10 mouse cellular contexts compared by ENCODE assay signal in the genomic region with DNA sequence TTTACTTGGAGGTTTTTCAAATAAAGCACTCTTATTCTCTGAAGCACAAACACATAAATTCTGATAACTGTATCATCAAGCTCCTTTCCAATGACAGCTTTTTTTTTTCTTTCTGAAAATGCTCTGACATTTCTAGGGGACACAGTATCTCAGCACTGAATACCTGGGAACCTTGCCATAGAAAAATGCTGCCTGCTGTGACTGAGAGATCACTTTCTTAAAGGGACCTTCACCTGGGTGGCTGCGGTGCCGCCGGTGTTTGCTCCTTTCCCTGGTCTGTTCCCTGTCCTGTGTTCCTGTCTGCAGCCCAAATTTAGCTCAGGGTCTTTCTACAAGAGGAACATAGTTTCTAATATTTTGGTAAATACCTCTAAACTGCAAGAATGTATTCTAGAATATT. TPM values are rescaled to one million over a fixed set of nuclear protein-coding genes. Genes with fewer than 3 reads are reported as not detected.
A peak's percentile ranks its signal among the peaks of the same experiment; 100 is the strongest.
DNase-seq lines count a peak whose midpoint lies in the region; ATAC-seq and TF ChIP-seq lines count a peak whose summit lies in the region.
"Had no signal": no experiment of that assay in that cellular context is flagged by ENCODE, and none has a peak within 500 bp of the region (broad histone marks: within the 10 kb centered on the region; RNA-seq: fewer than 3 reads in every experiment).

No protein-coding gene starts in this region.

- no peak for TF ChIP-seq POLR2A in brain, embryonic 14.5 days (IDR thresholded peaks at IDR 0.05; ENCODE audit: borderline replicate concordance, extremely low read depth, insufficient read depth, insufficient read length, poor library complexity, severe bottlenecking)

- no peaks in the 10 kb centered on the region for H3K9me3 ChIP-seq in forebrain, embryonic 13.5 days (replicated peaks)
- no peaks in the 10 kb centered on the region for H3K9me3 ChIP-seq in hindbrain, embryonic 15.5 days

- no peak for TF ChIP-seq CTCF in brain, embryonic 14.5 days (IDR thresholded peaks at IDR 0.05; ENCODE audit: borderline replicate concordance, extremely low read depth, insufficient read depth, insufficient read length)

- peak overlapping the region; percentile 55 for H3K27ac ChIP-seq in forebrain, embryonic 13.5 days
- peak overlapping the region; percentile 94 for H3K27ac ChIP-seq in hindbrain, embryonic 15.5 days (replicated peaks)
- H3K27ac ChIP-seq: heart, embryonic 13.5 days; macrophage had no signal

- peak overlapping the region; percentile 60 for H3K4me2 ChIP-seq in forebrain, embryonic 13.5 days
- peak overlapping the region; percentile 72 for H3K4me2 ChIP-seq in hindbrain, embryonic 15.5 days

- intact Hi-C loops in heart, postnatal 25 days (cut with DNase I) = no loop called here

- peaks cover 33% of the 10 kb centered on the region for H3K4me1 ChIP-seq in forebrain, embryonic 13.5 days
- peaks cover 21% of the 10 kb centered on the region for H3K4me1 ChIP-seq in hindbrain, embryonic 15.5 days (replicated peaks)

- peaks cover 5% of the 10 kb centered on the region; the same call in 1 of the 2 replicates for H3K36me3 ChIP-seq in forebrain, embryonic 13.5 days (ENCODE audit: poor library complexity, severe bottlenecking)
- no peaks in the 10 kb centered on the region for H3K36me3 ChIP-seq in hindbrain, embryonic 15.5 days
- H3K36me3 ChIP-seq: heart, embryonic 13.5 days had no signal

- 35% methylated on average over 3 of the region's 3 CpGs for WGBS in forebrain, embryonic 13.5 days
- WGBS in hindbrain, embryonic 15.5 days = 17% methylated on average over 3 of the region's 3 CpGs

- peak overlapping the region; percentile 43 for H3K4me3 ChIP-seq in forebrain, embryonic 13.5 days
- H3K4me3 ChIP-seq in hindbrain, embryonic 15.5 days = peak overlapping the region; percentile 60

- no peaks in the 10 kb centered on the region for H3K27me3 ChIP-seq in forebrain, embryonic 13.5 days
- no peaks in the 10 kb centered on the region for H3K27me3 ChIP-seq in hindbrain, embryonic 15.5 days
- H3K27me3 ChIP-seq: heart, embryonic 13.5 days had no signal

- no peak for ATAC-seq in forebrain, embryonic 13.5 days
- ATAC-seq in hindbrain, embryonic 15.5 days (ENCODE audit: low FRiP score, low read depth) = no peak

- peak overlapping the region; percentile 70 for H3K9ac ChIP-seq in forebrain, embryonic 13.5 days
- H3K9ac ChIP-seq in hindbrain, embryonic 15.5 days = peak overlapping the region; percentile 73
- H3K9ac ChIP-seq: heart, embryonic 13.5 days had no signal

- peak; percentile 89 for DNase-seq in heart, adult 11 months
- DNase-seq in heart, postnatal 25 days (ENCODE audit: low spot score) = no peak
- peak; percentile 57 for DNase-seq in brain, embryonic 14.5 days (ENCODE audit: low read depth)
- DNase-seq in urinary bladder, adult 2 months (ENCODE audit: low spot score) = no peak
- DNase-seq in testis, postnatal 10 days (ENCODE audit: low spot score) = no peak
- DNase-seq in ovary, adult 18-20 months (ENCODE audit: low spot score) = no peak

RNA-seq across cellular contexts. Expression of a gene that starts 1.1 kb away (rescaled TPM):
- 10 to 100 TPM; 34.5 to 39.5 TPM for total RNA-seq in heart, postnatal 25 days (2021)
- 37.3 and 65.9 TPM in 2 replicates for polyA plus RNA-seq in brain, embryonic 14.5 days (2012; rRNA removed)
- 53.0 and 57.8 TPM in 2 replicates for polyA plus RNA-seq in forebrain, embryonic 13.5 days (2015; fragmentation: Nextera tagmentation; extraction: Ambion mirVana)
- polyA plus RNA-seq in hindbrain, embryonic 15.5 days (2015; fragmentation: Nextera tagmentation; extraction: Ambion mirVana) = 85.7 and 86.2 TPM in 2 replicates
- 0.29 and 0.45 TPM in 2 replicates for polyA plus RNA-seq in urinary bladder, adult 2 months (2012; rRNA removed)
- polyA plus RNA-seq: macrophage had no signal

Comparison
In these comparisons a context has a peak if more than half of its experiments do, and no peak if none do; other contexts are left out.
1. DNase-seq: peak in heart, adult 11 months (single experiment) and brain, embryonic 14.5 days (single experiment); none in heart, postnatal 25 days (single experiment), urinary bladder, adult 2 months (single experiment), testis, postnatal 10 days (single experiment) and ovary, adult 18-20 months (single experiment).
2. RNA of a gene that starts 1.1 kb away (polyA plus RNA-seq): 85.7 to 86.2 TPM in hindbrain, embryonic 15.5 days, 37.3 to 65.9 TPM in brain, embryonic 14.5 days and 53.0 to 57.8 TPM in forebrain, embryonic 13.5 days; 0.29 to 0.45 TPM in urinary bladder, adult 2 months; every median in the first group is over 10 times any median in the second.